Mouse (Mus musculus) midbrain, embryonic 14.5 days (tissue): ENCODE measurements at regions not wholly inside any gene's neighbourhood (a gene's known extent, or its start where the extent isn't known, plus 50 kb on each side); places are given as distances from the start of the nearest gene placed in this dataset.
"Not testable (repeated sequence)": the region's sequence is repeated elsewhere in the genome, so short reads cannot be mapped to it uniquely, and the experiment has no call there.

Experiments used
- ATAC-seq: fragments of 200-750 bp; cut with Nextera tagmentation; 2 replicates; pipeline ENCODE4 v1.8.0; 2017; ENCODE audit warnings: moderate number of reproducible peaks, moderate library complexity; ENCODE audit not compliant: low FRiP score, low TSS enrichment
- DNase-seq: peaks from one replicate; pipeline ENCODE4 v3.0.0-alpha.2; 2015
- H3K27ac ChIP-seq: fragments of 300-500 bp; sonication (generic); replicated peaks from 2 replicates; pipeline ENCODE4 v1.5.1; 2014; ENCODE audit warnings: mild to moderate bottlenecking, low read depth, low read length, moderate library complexity
- H3K27me3 ChIP-seq: fragments of 300-500 bp; sonication (generic); 2 replicates; pipeline ENCODE4 v1.6.1; 2014; ENCODE audit warnings: low read length, control low read depth, mixed read lengths; ENCODE audit not compliant: control insufficient read depth, insufficient read depth
- H3K36me3 ChIP-seq: fragments of 300-500 bp; sonication (generic); 2 replicates; pipeline ENCODE4 v1.6.1; 2014; ENCODE audit warnings: low read length, control low read depth; ENCODE audit not compliant: control insufficient read depth, insufficient read depth
- H3K4me1 ChIP-seq: fragments of 300-500 bp; sonication (generic); 2 replicates; pipeline ENCODE4 v1.6.1; 2014; ENCODE audit warnings: mild to moderate bottlenecking, antibody characterized with exemption, low read length, control low read depth; ENCODE audit not compliant: control insufficient read depth, insufficient read depth
- H3K4me2 ChIP-seq: fragments of 300-500 bp; sonication (generic); 2 replicates; pipeline ENCODE4 v1.6.1; 2014; ENCODE audit warnings: mild to moderate bottlenecking, low read length, moderate library complexity
- H3K4me3 ChIP-seq: fragments of 300-500 bp; sonication (generic); replicated peaks from 2 replicates; pipeline ENCODE4 v1.5.1; 2014; ENCODE audit warnings: low read depth, low read length
- H3K9ac ChIP-seq: fragments of 300-500 bp; sonication (generic); replicated peaks from 2 replicates; pipeline ENCODE4 v1.6.1; 2014; ENCODE audit warnings: mild to moderate bottlenecking, low read length, moderate library complexity
- H3K9me3 ChIP-seq: fragments of 300-500 bp; sonication (generic); 2 replicates; pipeline ENCODE4 v1.6.1; 2016; ENCODE audit warnings: low read length, control low read depth, mixed read lengths; ENCODE audit not compliant: control insufficient read depth
- WGBS: fragments of 180-500 bp; shearing (Covaris S2); extraction: QIAGEN DNeasy Blood & Tissue Kit; methylation state at CpG from one replicate; pipeline ENCODE4 v1.1.7; 2014; 5-methylcytosine and 5-hydroxymethylcytosine counted together

- no peak overlapping the region for H3K9ac ChIP-seq
- H3K36me3 ChIP-seq: no peaks in the 10 kb centered on the region
- no peak overlapping the region for H3K4me3 ChIP-seq
- ATAC-seq (no peak), DNase-seq (no peak)
- no peaks in the 10 kb centered on the region for H3K9me3 ChIP-seq
- no peak overlapping the region for H3K27ac ChIP-seq
- no peak overlapping the region for H3K4me2 ChIP-seq
- H3K27me3 ChIP-seq: no peaks in the 10 kb centered on the region
- H3K4me1 ChIP-seq: no peaks in the 10 kb centered on the region
- WGBS: 92% methylated on average over 8 of the region's 8 CpGs
Observed at GRCm38 (mm10) chr17:50409895-50410294, 99.3 kb upstream of the Plcl2 start.

- no peak for ATAC-seq
- Histone ChIP-seq H3K9me3 (no peaks in the 10 kb centered on the region), H3K27ac (no peak overlapping the region), H3K9ac (no peak overlapping the region), H3K27me3 (no peaks in the 10 kb centered on the region), H3K4me3 (no peak overlapping the region), H3K36me3 (no peaks in the 10 kb centered on the region), H3K4me2 (no peak overlapping the region), H3K4me1 (no peaks in the 10 kb centered on the region)
- WGBS: 93% methylated on average over 3 of the region's 3 CpGs
- no peak for DNase-seq
Observed at GRCm38 (mm10) chr17:50410296-50410695, 98.9 kb upstream of the Plcl2 start.

GRCm38 (mm10) chr17:50412446-50412845, 96.8 kb upstream of the Plcl2 start:
- no peak for DNase-seq
- H3K9me3 ChIP-seq: no peaks in the 10 kb centered on the region
- H3K4me1 ChIP-seq: no peaks in the 10 kb centered on the region
- no peaks in the 10 kb centered on the region for H3K27me3 ChIP-seq
- no peak overlapping the region for H3K4me3 ChIP-seq
- no peaks in the 10 kb centered on the region for H3K36me3 ChIP-seq
- no peak overlapping the region for H3K27ac ChIP-seq
- H3K9ac ChIP-seq: no peak overlapping the region
- WGBS: 92% methylated on average over 5 of the region's 5 CpGs
- ATAC-seq: no peak
- H3K4me2 ChIP-seq: no peak overlapping the region

- no peak for DNase-seq
- H3K27me3 ChIP-seq: no peaks in the 10 kb centered on the region
- WGBS: 94% methylated on average over 5 of the region's 5 CpGs
- H3K9me3 ChIP-seq: no peaks in the 10 kb centered on the region
- H3K27ac ChIP-seq: no peak overlapping the region
- H3K4me2 ChIP-seq: no peak overlapping the region
- H3K36me3 ChIP-seq: no peaks in the 10 kb centered on the region
- H3K9ac ChIP-seq: no peak overlapping the region
- H3K4me3 ChIP-seq: no peak overlapping the region
- H3K4me1 ChIP-seq: no peaks in the 10 kb centered on the region
- no peak for ATAC-seq
Observed at GRCm38 (mm10) chr17:50413916-50414315, 95.3 kb upstream of the Plcl2 start.

GRCm38 (mm10) chr17:50415331-50416005, 93.7 kb upstream of the Plcl2 start:
- DNase-seq: no peak
- Histone ChIP-seq H3K36me3 (no peaks in the 10 kb centered on the region), H3K4me3 (no peak overlapping the region), H3K4me2 (no peak overlapping the region), H3K27ac (no peak overlapping the region), H3K27me3 (no peaks in the 10 kb centered on the region), H3K9me3 (no peaks in the 10 kb centered on the region), H3K9ac (no peak overlapping the region), H3K4me1 (no peaks in the 10 kb centered on the region)
- no peak for ATAC-seq
- 85% methylated on average over 2 of the region's 2 CpGs for WGBS

GRCm38 (mm10) chr17:50416119-50416518, 93.1 kb upstream of the Plcl2 start:
- Histone ChIP-seq H3K4me2 (no peak overlapping the region), H3K9ac (no peak overlapping the region), H3K27me3 (no peaks in the 10 kb centered on the region), H3K4me3 (no peak overlapping the region), H3K36me3 (no peaks in the 10 kb centered on the region), H3K4me1 (no peaks in the 10 kb centered on the region), H3K27ac (no peak overlapping the region), H3K9me3 (no peaks in the 10 kb centered on the region)
- ATAC-seq (no peak), DNase-seq (no peak)
- WGBS: 90% methylated on average over 1 of the region's 1 CpGs

- ATAC-seq: no peak
- H3K4me1 ChIP-seq: no peaks in the 10 kb centered on the region
- H3K4me2 ChIP-seq: no peak overlapping the region
- no peak overlapping the region for H3K4me3 ChIP-seq
- no peaks in the 10 kb centered on the region for H3K36me3 ChIP-seq
- no peak for DNase-seq
- H3K9ac ChIP-seq: no peak overlapping the region
- H3K27me3 ChIP-seq: no peaks in the 10 kb centered on the region
- WGBS: 72% methylated on average over 3 of the region's 3 CpGs
- H3K27ac ChIP-seq: no peak overlapping the region
- no peaks in the 10 kb centered on the region for H3K9me3 ChIP-seq
Observed at GRCm38 (mm10) chr17:50416538-50417113, 92.6 kb upstream of the Plcl2 start.

- 67% methylated on average over 3 of the region's 3 CpGs for WGBS
- Histone ChIP-seq H3K9ac (no peak overlapping the region), H3K9me3 (no peaks in the 10 kb centered on the region), H3K36me3 (no peaks in the 10 kb centered on the region), H3K27ac (no peak overlapping the region), H3K4me1 (no peaks in the 10 kb centered on the region), H3K4me2 (no peak overlapping the region), H3K4me3 (no peak overlapping the region), H3K27me3 (no peaks in the 10 kb centered on the region)
- ATAC-seq (no peak), DNase-seq (peak; percentile 41)
Observed at GRCm38 (mm10) chr17:50418863-50419383, 90.3 kb upstream of the Plcl2 start.

GRCm38 (mm10) chr17:50419551-50419950, 89.7 kb upstream of the Plcl2 start:
- H3K36me3 ChIP-seq: not testable (repeated sequence)

More at GRCm38 (mm10) chr17:50419551-50419950, 89.7 kb upstream of the Plcl2 start:
- H3K9ac ChIP-seq, H3K9me3 ChIP-seq, H3K4me3 ChIP-seq, H3K27ac ChIP-seq, DNase-seq, H3K4me1 ChIP-seq, H3K27me3 ChIP-seq, H3K4me2 ChIP-seq, ATAC-seq: not testable (repeated sequence)
